Mouse (Mus musculus): ENCODE measurements at regions not wholly inside any gene's neighbourhood (a gene's known extent, or its start where the extent isn't known, plus 50 kb on each side); places are given as distances from the start of the nearest gene placed in this dataset.
A peak's percentile ranks its signal among the peaks of the same experiment; 100 is the strongest.
"Not testable (repeated sequence)": the region's sequence is repeated elsewhere in the genome, so short reads cannot be mapped to it uniquely, and the experiment has no call there.

- DNase-seq (ENCODE audit: low read depth), result no peak
Observed at GRCm38 (mm10) chr11:71285193-71285592, 54.7 kb upstream of the Nlrp1b start.

GRCm38 (mm10) chr11:71288243-71288642 lies 57.7 kb upstream of the Nlrp1b start:
- not testable (repeated sequence) for DNase-seq (ENCODE audit: low read depth)

- no peak for DNase-seq (ENCODE audit: low read depth)
Observed at GRCm38 (mm10) chr11:71289490-71289889, 59.0 kb upstream of the Nlrp1b start.

- DNase-seq (ENCODE audit: low read depth), result peak; percentile 63
Observed at GRCm38 (mm10) chr11:71299479-71299878, 68.9 kb upstream of the Nlrp1b start.

- DNase-seq (ENCODE audit: low read depth), result no peak
Observed at GRCm38 (mm10) chr11:71323439-71323838, 92.9 kb upstream of the Nlrp1b start.

- no peak for DNase-seq (ENCODE audit: low read depth)
Observed at GRCm38 (mm10) chr11:71337428-71337827, 106.9 kb upstream of the Nlrp1b start.

- no peak for DNase-seq (ENCODE audit: low read depth)
Observed at GRCm38 (mm10) chr11:71346024-71346423, 115.5 kb upstream of the Nlrp1b start.

GRCm38 (mm10) chr11:71357089-71357488 lies 126.6 kb upstream of the Nlrp1b start:
- no peak for DNase-seq (ENCODE audit: low read depth)

GRCm38 (mm10) chr11:71360856-71361255 lies 130.3 kb upstream of the Nlrp1b start:
- DNase-seq (ENCODE audit: low read depth), result no peak

GRCm38 (mm10) chr11:71371871-71372270 lies 141.3 kb upstream of the Nlrp1b start:
- DNase-seq (ENCODE audit: low read depth), result no peak

- no peak for DNase-seq (ENCODE audit: low read depth)
Observed at GRCm38 (mm10) chr11:71375132-71375531, 144.6 kb upstream of the Nlrp1b start.

GRCm38 (mm10) chr11:71388411-71388810 lies 157.9 kb upstream of the Nlrp1b start:
- no peak for DNase-seq (ENCODE audit: low read depth)

GRCm38 (mm10) chr11:71389659-71390058 lies 159.1 kb upstream of the Nlrp1b start:
- DNase-seq (ENCODE audit: low read depth), result no peak

- no peak for DNase-seq (ENCODE audit: low read depth)
Observed at GRCm38 (mm10) chr11:71390151-71390550, 159.6 kb upstream of the Nlrp1b start.

- DNase-seq (ENCODE audit: low read depth), result no peak
Observed at GRCm38 (mm10) chr11:71390616-71391015, 160.1 kb upstream of the Nlrp1b start.

- no peak for DNase-seq (ENCODE audit: low read depth)
Observed at GRCm38 (mm10) chr11:71393406-71393805, 162.9 kb upstream of the Nlrp1b start.

- no peak for DNase-seq (ENCODE audit: low read depth)
Observed at GRCm38 (mm10) chr11:71395023-71395422, 164.5 kb upstream of the Nlrp1b start.

- no peak for DNase-seq (ENCODE audit: low read depth)
Observed at GRCm38 (mm10) chr11:71395631-71396030, 165.1 kb upstream of the Nlrp1b start.

- no peak for DNase-seq (ENCODE audit: low read depth)
Observed at GRCm38 (mm10) chr11:71400351-71400750, 169.8 kb upstream of the Nlrp1b start.

- DNase-seq (ENCODE audit: low read depth), result no peak
Observed at GRCm38 (mm10) chr11:71401411-71402276, 171.1 kb upstream of the Nlrp1b start.

- DNase-seq (ENCODE audit: low read depth), result no peak
Observed at GRCm38 (mm10) chr11:71404361-71404760, 173.8 kb upstream of the Nlrp1b start.

GRCm38 (mm10) chr11:71407043-71407442 lies 176.5 kb upstream of the Nlrp1b start:
- no peak for DNase-seq (ENCODE audit: low read depth)

- DNase-seq (ENCODE audit: low read depth), result no peak
Observed at GRCm38 (mm10) chr11:71409211-71409765, 178.8 kb upstream of the Nlrp1b start.
